Mouse (Mus musculus) hindbrain, embryonic 15.5 days (tissue): ENCODE data around the gene Psmg4. TPM values are rescaled to one million over a fixed set of nuclear protein-coding genes. Genes with fewer than 3 reads are reported as not detected.
A peak's percentile ranks its signal among the peaks of the same experiment; 100 is the strongest.

Experiments
- ATAC-seq: fragments of 200-750 bp; cut with Nextera tagmentation; 2 replicates; pipeline ENCODE4 v1.8.0; 2017; ENCODE audit warnings: low read depth, moderate number of reproducible peaks, moderate TSS enrichment; ENCODE audit not compliant: low FRiP score
- H3K27ac ChIP-seq: fragments of 300-500 bp; sonication (generic); replicated peaks from 2 replicates; pipeline ENCODE4 v1.5.1; 2015; ENCODE audit warnings: mild to moderate bottlenecking, inconsistent platforms
- H3K27me3 ChIP-seq: fragments of 300-500 bp; sonication (generic); 2 replicates; pipeline ENCODE4 v1.6.1; 2015; ENCODE audit warnings: control low read depth, inconsistent platforms
- H3K36me3 ChIP-seq: fragments of 300-500 bp; sonication (generic); 2 replicates; pipeline ENCODE4 v1.6.1; 2015; ENCODE audit warnings: control low read depth, inconsistent platforms
- H3K4me1 ChIP-seq: fragments of 300-500 bp; sonication (generic); replicated peaks from 2 replicates; pipeline ENCODE4 v1.6.1; 2015; ENCODE audit warnings: control low read depth, inconsistent platforms
- H3K4me2 ChIP-seq: fragments of 300-500 bp; sonication (generic); 2 replicates; pipeline ENCODE4 v1.6.1; 2015; ENCODE audit warnings: moderate library complexity, mild to moderate bottlenecking, inconsistent platforms
- H3K4me3 ChIP-seq: fragments of 300-500 bp; sonication (generic); 2 replicates; pipeline ENCODE4 v1.5.1; 2015; ENCODE audit warnings: mild to moderate bottlenecking, inconsistent platforms
- H3K9ac ChIP-seq: fragments of 300-500 bp; sonication (generic); 2 replicates; pipeline ENCODE4 v1.6.1; 2015; ENCODE audit warnings: inconsistent platforms
- H3K9me3 ChIP-seq: fragments of 300-500 bp; sonication (generic); 2 replicates; pipeline ENCODE4 v1.6.1; 2016; ENCODE audit warnings: control low read depth, inconsistent platforms
- WGBS: fragments of 180-500 bp; shearing (Covaris S2); methylation state at CpG from one replicate; pipeline ENCODE4 v1.1.7; 2015; 5-methylcytosine and 5-hydroxymethylcytosine counted together
- polyA plus RNA-seq: library from polyadenylated mRNA; unstranded; fragments of >200 nt; fragmentation: Nextera tagmentation; extraction: Ambion mirVana; gene quantifications from 2 replicates; pipeline ENCODE4 v1.2.1, GENCODE M21; 2015

The Psmg4 gene
- polyA plus RNA-seq, 1 experiment from 2014 or later, result 78.1 TPM

- Histone ChIP-seq H3K27me3 (no peaks in the 10 kb centered on the region), H3K9me3 (no peaks in the 10 kb centered on the region), H3K36me3 (peaks cover 9% of the 10 kb centered on the region), H3K4me1 (peaks cover 19% of the 10 kb centered on the region), H3K4me3 (peak overlapping the region; percentile 69), H3K9ac (peak overlapping the region; percentile 48), H3K4me2 (peak overlapping the region; percentile 82), H3K27ac (peak overlapping the region; percentile 89)
- WGBS, result 39% methylated on average over 12 of the region's 12 CpGs
- ATAC-seq, result peak; percentile 83; the same call in 1 of the 2 replicates
Measured at GRCm38 (mm10) chr13:34163304-34163975, 676 bp downstream of the Psmg4 start.

- Histone ChIP-seq H3K9me3 (no peaks in the 10 kb centered on the region), H3K27ac (no peak overlapping the region), H3K4me2 (no peak overlapping the region), H3K4me3 (no peak overlapping the region), H3K27me3 (no peaks in the 10 kb centered on the region), H3K9ac (no peak overlapping the region), H3K36me3 (no peaks in the 10 kb centered on the region), H3K4me1 (no peaks in the 10 kb centered on the region)
- ATAC-seq, result no peak
- 94% methylated on average over 6 of the region's 6 CpGs for WGBS
Measured at GRCm38 (mm10) chr13:34174025-34174424, 11.3 kb downstream of the Psmg4 start.

- ATAC-seq, result 0 out of 2 replicates have a peak, but pooled peaks have one; percentile 25
- Histone ChIP-seq H3K36me3 (peaks cover 34% of the 10 kb centered on the region), H3K9me3 (no peaks in the 10 kb centered on the region), H3K4me2 (no peak overlapping the region), H3K27me3 (no peaks in the 10 kb centered on the region), H3K4me1 (no peaks in the 10 kb centered on the region), H3K4me3 (no peak overlapping the region), H3K27ac (no peak overlapping the region), H3K9ac (no peak overlapping the region)
- WGBS, result 77% methylated on average over 5 of the region's 5 CpGs
Measured at GRCm38 (mm10) chr13:34181624-34182023, 18.9 kb downstream of the Psmg4 start.

- Histone ChIP-seq H3K4me3 (no peak overlapping the region), H3K9me3 (no peaks in the 10 kb centered on the region), H3K4me1 (no peaks in the 10 kb centered on the region; the same call in 1 of the 2 replicates), H3K9ac (no peak overlapping the region), H3K27ac (no peak overlapping the region), H3K36me3 (peaks cover 36% of the 10 kb centered on the region), H3K27me3 (no peaks in the 10 kb centered on the region), H3K4me2 (no peak overlapping the region)
- no peak for ATAC-seq
- WGBS, result 93% methylated on average over 2 of the region's 2 CpGs
Measured at GRCm38 (mm10) chr13:34185371-34185770, 22.6 kb downstream of the Psmg4 start.

- WGBS, result 10% methylated on average over 5 of the region's 5 CpGs
- H3K9me3 ChIP-seq, result no peaks in the 10 kb centered on the region
- H3K27me3 ChIP-seq, result no peaks in the 10 kb centered on the region
- peaks cover 27% of the 10 kb centered on the region for H3K36me3 ChIP-seq
- H3K4me2 ChIP-seq, result no peak overlapping the region
- H3K27ac ChIP-seq, result no peak overlapping the region
- no peak overlapping the region for H3K9ac ChIP-seq
- H3K4me1 ChIP-seq, result no peaks in the 10 kb centered on the region; the same call in 1 of the 2 replicates
- ATAC-seq, result peak; percentile 89
- H3K4me3 ChIP-seq, result no peak overlapping the region
Measured at GRCm38 (mm10) chr13:34187571-34187970, 24.8 kb downstream of the Psmg4 start.

GRCm38 (mm10) chr13:34192414-34193191 is 29.8 kb downstream of the Psmg4 start:
- Histone ChIP-seq H3K9me3 (no peaks in the 10 kb centered on the region), H3K27ac (0 out of 2 replicates have a peak overlapping the region, but pooled peaks have one; percentile 11), H3K4me1 (peaks cover 6% of the 10 kb centered on the region; the same call in 1 of the 2 replicates), H3K4me2 (no peak overlapping the region), H3K9ac (no peak overlapping the region), H3K27me3 (no peaks in the 10 kb centered on the region), H3K4me3 (no peak overlapping the region), H3K36me3 (peaks cover 44% of the 10 kb centered on the region)
- 60% methylated on average over 8 of the region's 8 CpGs for WGBS
- peak; percentile 84 for ATAC-seq

GRCm38 (mm10) chr13:34193384-34193783 is 30.6 kb downstream of the Psmg4 start:
- peak; percentile 42; the same call in 1 of the 2 replicates for ATAC-seq
- H3K9me3 ChIP-seq, result no peaks in the 10 kb centered on the region
- no peaks in the 10 kb centered on the region for H3K27me3 ChIP-seq
- H3K4me1 ChIP-seq, result peaks cover 6% of the 10 kb centered on the region; the same call in 1 of the 2 replicates
- H3K4me3 ChIP-seq, result no peak overlapping the region
- no peak overlapping the region for H3K9ac ChIP-seq
- H3K27ac ChIP-seq, result peak overlapping the region; percentile 27; the same call in 1 of the 2 replicates
- H3K4me2 ChIP-seq, result no peak overlapping the region
- H3K36me3 ChIP-seq, result peaks cover 40% of the 10 kb centered on the region
- 36% methylated on average over 8 of the region's 8 CpGs for WGBS

- no peaks in the 10 kb centered on the region for H3K27me3 ChIP-seq
- H3K9ac ChIP-seq, result no peak overlapping the region
- H3K4me1 ChIP-seq, result peaks cover 6% of the 10 kb centered on the region; the same call in 1 of the 2 replicates
- H3K4me3 ChIP-seq, result no peak overlapping the region
- WGBS, result 97% methylated on average over 1 of the region's 1 CpGs
- no peak overlapping the region for H3K4me2 ChIP-seq
- no peak for ATAC-seq
- no peaks in the 10 kb centered on the region for H3K9me3 ChIP-seq
- H3K36me3 ChIP-seq, result peaks cover 31% of the 10 kb centered on the region
- no peak overlapping the region for H3K27ac ChIP-seq
Measured at GRCm38 (mm10) chr13:34195676-34196075, 32.9 kb downstream of the Psmg4 start.

GRCm38 (mm10) chr13:34205216-34205615 is 42.5 kb downstream of the Psmg4 start:
- Histone ChIP-seq H3K9me3 (no peaks in the 10 kb centered on the region), H3K36me3 (peaks cover 9% of the 10 kb centered on the region), H3K4me2 (no peak overlapping the region), H3K4me1 (no peaks in the 10 kb centered on the region), H3K27me3 (no peaks in the 10 kb centered on the region), H3K4me3 (no peak overlapping the region), H3K9ac (no peak overlapping the region), H3K27ac (no peak overlapping the region)
- 85% methylated on average over 3 of the region's 3 CpGs for WGBS
- ATAC-seq, result no peak

GRCm38 (mm10) chr13:34207714-34208470 is 45.1 kb downstream of the Psmg4 start:
- H3K36me3 ChIP-seq, result peaks cover 9% of the 10 kb centered on the region
- H3K27me3 ChIP-seq, result no peaks in the 10 kb centered on the region
- no peaks in the 10 kb centered on the region for H3K9me3 ChIP-seq
- no peaks in the 10 kb centered on the region for H3K4me1 ChIP-seq
- no peak overlapping the region for H3K4me2 ChIP-seq
- WGBS, result 76% methylated on average over 6 of the region's 6 CpGs
- H3K9ac ChIP-seq, result no peak overlapping the region
- no peak overlapping the region for H3K27ac ChIP-seq
- no peak for ATAC-seq
- no peak overlapping the region for H3K4me3 ChIP-seq

- Histone ChIP-seq H3K36me3 (0 out of 2 replicates have a peak, but pooled peaks cover under 1% of the 10 kb centered on the region), H3K9me3 (no peaks in the 10 kb centered on the region), H3K4me3 (no peak overlapping the region), H3K27ac (no peak overlapping the region), H3K4me2 (no peak overlapping the region), H3K9ac (no peak overlapping the region), H3K4me1 (no peaks in the 10 kb centered on the region), H3K27me3 (no peaks in the 10 kb centered on the region)
- 68% methylated on average over 4 of the region's 4 CpGs for WGBS
- ATAC-seq, result no peak
Measured at GRCm38 (mm10) chr13:34211261-34211775, 48.6 kb downstream of the Psmg4 start.
